Mouse (Mus musculus) forebrain, embryonic 15.5 days (tissue): ENCODE results near the gene Arhgap5. TPM values are rescaled to one million over a fixed set of nuclear protein-coding genes. Genes with fewer than 3 reads are reported as not detected.

Experiments used
- ATAC-seq: fragments of 200-750 bp; cut with Nextera tagmentation; replicated peaks from 2 replicates; pipeline ENCODE4 v1.8.0; 2017; ENCODE audit warnings: mild to moderate bottlenecking, moderate TSS enrichment, moderate library complexity
- H3K27ac ChIP-seq: fragments of 300-500 bp; sonication (generic); replicated peaks from 2 replicates; pipeline ENCODE4 v1.5.1; 2015; ENCODE audit warnings: mild to moderate bottlenecking, inconsistent platforms
- H3K27me3 ChIP-seq: fragments of 300-500 bp; sonication (generic); 2 replicates; pipeline ENCODE4 v1.6.1; 2015; ENCODE audit warnings: inconsistent platforms
- H3K36me3 ChIP-seq: fragments of 300-500 bp; sonication (generic); 2 replicates; pipeline ENCODE4 v1.6.1; 2015; ENCODE audit warnings: mild to moderate bottlenecking, inconsistent platforms
- H3K4me1 ChIP-seq: fragments of 300-500 bp; sonication (generic); 2 replicates; pipeline ENCODE4 v1.6.1; 2015; ENCODE audit warnings: inconsistent platforms
- H3K4me2 ChIP-seq: fragments of 300-500 bp; sonication (generic); replicated peaks from 2 replicates; pipeline ENCODE4 v1.6.1; 2015; ENCODE audit warnings: mild to moderate bottlenecking, inconsistent platforms
- H3K4me3 ChIP-seq: fragments of 300-500 bp; sonication (generic); 2 replicates; pipeline ENCODE4 v1.5.1; 2015; ENCODE audit warnings: mild to moderate bottlenecking, inconsistent platforms
- H3K9ac ChIP-seq: fragments of 300-500 bp; sonication (generic); replicated peaks from 2 replicates; pipeline ENCODE4 v1.6.1; 2015; ENCODE audit warnings: mild to moderate bottlenecking, inconsistent platforms
- H3K9me3 ChIP-seq: fragments of 300-500 bp; sonication (generic); 2 replicates; pipeline ENCODE4 v1.6.1; 2016; ENCODE audit warnings: inconsistent platforms
- WGBS: fragments of 180-500 bp; shearing (Covaris S2); methylation state at CpG from one replicate; pipeline ENCODE4 v1.1.7; 2015; ENCODE audit warnings: mixed read lengths; 5-methylcytosine and 5-hydroxymethylcytosine counted together
- polyA plus RNA-seq: library from polyadenylated mRNA; unstranded; fragments of >200 nt; fragmentation: Nextera tagmentation; extraction: Ambion mirVana; gene quantifications from 2 replicates; pipeline ENCODE4 v1.2.1, GENCODE M21; 2015

Arhgap5 gene
- polyA plus RNA-seq, 1 experiment from 2014 or later: 37.1 TPM

DNA sequence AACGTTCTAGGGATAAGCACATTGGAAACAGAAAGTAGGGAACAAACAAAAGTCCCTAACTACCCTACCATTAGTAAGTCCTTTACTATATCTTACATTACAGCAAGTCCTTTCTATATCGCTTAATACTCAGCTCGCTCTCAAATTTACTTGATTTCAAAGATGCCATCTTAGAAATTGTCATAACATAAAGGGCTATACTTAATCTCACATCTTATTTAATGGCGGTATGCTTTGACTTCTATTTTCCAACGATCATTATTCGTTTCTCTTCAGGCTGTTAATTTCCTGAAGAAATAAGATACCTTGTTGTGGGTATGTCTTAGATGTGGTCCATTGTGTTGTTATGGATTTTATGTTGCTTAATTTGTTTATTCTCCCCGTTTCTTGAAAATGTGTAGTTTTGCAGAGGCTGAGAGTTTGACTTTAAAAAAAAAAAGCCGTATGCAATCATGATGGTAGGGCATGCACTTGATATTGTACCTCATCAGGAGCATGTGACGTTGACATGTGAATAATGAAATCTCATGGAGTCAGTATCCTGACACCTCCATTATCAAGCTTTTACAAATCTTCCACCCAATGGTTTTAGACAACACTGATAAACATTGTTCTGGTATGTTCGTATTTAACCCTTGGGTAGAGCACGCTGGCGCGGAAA, 101.3 kb downstream of the Arhgap5 start:
- no peak for ATAC-seq

DNA sequence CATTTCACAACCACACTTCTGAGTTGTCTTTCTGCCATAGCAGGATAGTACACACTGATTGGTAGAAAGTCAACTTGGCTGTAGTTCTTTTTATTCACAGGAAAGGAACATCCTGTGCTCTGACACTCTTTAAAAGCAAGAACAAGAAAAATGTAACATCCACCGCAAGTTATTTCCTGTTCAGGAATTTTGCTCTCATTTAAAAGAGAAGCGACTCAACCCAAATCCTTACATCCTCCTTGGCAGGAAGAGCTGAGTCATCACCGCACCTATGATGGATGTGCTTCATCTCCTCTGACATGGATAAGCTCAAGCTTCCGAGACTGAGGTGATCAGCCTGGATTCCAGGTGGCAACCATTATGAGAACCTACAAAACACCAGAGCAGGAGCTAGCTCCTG, 103.6 kb downstream of the Arhgap5 start:
- H3K4me3 ChIP-seq: no peak overlapping the region
- no peaks in the 10 kb centered on the region for H3K9me3 ChIP-seq
- peaks cover 9% of the 10 kb centered on the region for H3K4me1 ChIP-seq
- no peak for ATAC-seq
- no peak overlapping the region for H3K4me2 ChIP-seq
- no peaks in the 10 kb centered on the region for H3K27me3 ChIP-seq
- no peak overlapping the region for H3K9ac ChIP-seq
- WGBS: 88% methylated on average over 4 of the region's 4 CpGs
- H3K27ac ChIP-seq: no peak overlapping the region
- no peaks in the 10 kb centered on the region for H3K36me3 ChIP-seq

More for the DNA sequence above, 101.3 kb downstream of the Arhgap5 start:
- Histone ChIP-seq H3K4me3 (peak overlapping the region; percentile 99), H3K9me3 (no peaks in the 10 kb centered on the region), H3K36me3 (no peaks in the 10 kb centered on the region), H3K27ac (peak overlapping the region; percentile 97), H3K4me2 (peak overlapping the region; percentile 85), H3K9ac (peak overlapping the region; percentile 92), H3K27me3 (no peaks in the 10 kb centered on the region), H3K4me1 (peaks cover 12% of the 10 kb centered on the region)
- WGBS: 51% methylated on average over 13 of the region's 13 CpGs

DNA sequence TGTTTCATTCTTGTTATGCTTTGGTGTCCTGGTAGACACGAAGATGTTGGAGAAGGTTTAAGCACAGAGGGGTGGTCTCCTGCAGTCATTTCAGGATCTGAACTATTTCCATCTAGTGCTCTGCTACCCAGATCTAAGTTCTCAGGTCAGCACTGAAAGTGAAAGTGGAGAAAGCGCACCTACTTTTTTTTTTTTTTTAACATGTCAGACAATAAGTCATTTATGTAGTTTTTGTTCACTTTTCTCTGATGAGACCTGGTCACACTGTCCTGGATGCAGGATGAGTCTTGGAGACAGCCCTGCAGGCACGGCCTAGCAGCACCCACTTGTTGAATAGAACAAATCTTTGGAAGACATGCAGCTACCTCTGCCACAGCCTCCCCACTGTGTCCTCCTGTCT, 111.9 kb downstream of the Arhgap5 start:
- WGBS: 75% methylated on average over 3 of the region's 3 CpGs
- Histone ChIP-seq H3K9ac (no peak overlapping the region), H3K4me1 (no peaks in the 10 kb centered on the region), H3K4me3 (no peak overlapping the region), H3K4me2 (no peak overlapping the region), H3K27ac (no peak overlapping the region), H3K9me3 (no peaks in the 10 kb centered on the region), H3K36me3 (no peaks in the 10 kb centered on the region), H3K27me3 (no peaks in the 10 kb centered on the region)
- ATAC-seq: no peak

DNA sequence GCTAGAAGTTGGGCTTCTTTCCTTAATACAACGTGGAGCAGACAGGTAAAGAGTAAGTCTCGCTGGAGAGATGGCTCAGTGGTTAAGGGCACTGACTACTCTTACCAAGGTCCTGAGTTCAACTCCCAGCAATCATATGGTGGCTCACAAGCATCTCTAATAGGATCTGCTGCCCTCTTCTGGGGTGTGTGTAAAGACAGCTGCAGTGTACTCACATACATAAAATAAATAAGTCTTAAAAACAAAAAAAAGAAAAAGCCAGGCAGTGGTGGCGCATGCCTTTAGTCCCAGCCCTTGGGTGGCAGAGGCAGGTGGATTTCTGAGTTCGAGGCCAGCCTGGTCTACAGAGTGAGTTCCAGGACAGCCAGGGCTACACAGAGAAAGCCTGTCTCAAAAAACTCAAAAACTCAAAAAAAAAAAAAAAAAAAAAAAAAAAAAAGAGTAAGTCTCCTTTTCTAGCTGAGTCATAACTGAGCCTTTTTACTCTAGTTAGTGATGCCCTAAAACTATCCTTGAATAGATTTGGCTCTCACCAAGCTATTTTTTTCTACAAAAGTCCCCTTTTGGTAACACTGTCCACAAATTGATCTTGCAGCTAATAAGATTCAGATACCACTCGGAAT, 114.8 kb downstream of the Arhgap5 start:
- Histone ChIP-seq H3K9me3 (no peaks in the 10 kb centered on the region), H3K27me3 (no peaks in the 10 kb centered on the region), H3K4me2 (no peak overlapping the region), H3K27ac (no peak overlapping the region), H3K36me3 (no peaks in the 10 kb centered on the region), H3K4me1 (no peaks in the 10 kb centered on the region), H3K9ac (no peak overlapping the region), H3K4me3 (no peak overlapping the region)
- 85% methylated on average over 5 of the region's 5 CpGs for WGBS
- ATAC-seq: no peak

DNA sequence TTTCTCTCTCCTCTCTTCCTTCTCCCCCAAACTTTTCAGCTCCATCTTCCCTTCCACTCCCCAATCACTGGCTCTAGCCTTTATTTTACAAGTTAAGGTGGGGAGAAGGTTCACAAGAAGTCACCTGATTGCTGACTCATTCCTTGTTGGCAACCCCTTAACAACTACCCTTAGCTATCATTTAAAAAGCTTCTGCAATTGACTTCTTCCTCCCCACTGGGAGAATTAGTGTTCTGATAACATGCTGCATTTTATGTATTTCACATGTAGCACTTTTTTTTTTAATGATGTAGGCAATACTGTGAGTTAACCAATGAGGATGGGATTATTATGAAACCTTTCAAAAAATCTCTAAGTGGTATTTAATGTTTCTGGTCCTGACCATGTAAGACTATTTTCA, 115.9 kb downstream of the Arhgap5 start:
- no peak for ATAC-seq
- Histone ChIP-seq H3K4me2 (no peak overlapping the region), H3K27me3 (no peaks in the 10 kb centered on the region), H3K4me1 (no peaks in the 10 kb centered on the region), H3K36me3 (no peaks in the 10 kb centered on the region), H3K9ac (no peak overlapping the region), H3K9me3 (no peaks in the 10 kb centered on the region), H3K4me3 (no peak overlapping the region), H3K27ac (no peak overlapping the region)

Other genes starting within 250 kb of the Arhgap5 start
- 17.4 and 19.4 TPM in 2 replicates for gene Akap6, start 195.4 kb downstream of the Arhgap5 start, polyA plus RNA-seq